Mouse (Mus musculus) ES-Bruce4 (cell line): ENCODE data around the gene Rnf17. TPM values are rescaled to one million over a fixed set of nuclear protein-coding genes. Genes with fewer than 3 reads are reported as not detected.

Experiments used
- H3K27ac ChIP-seq: 2 replicates; pipeline ENCODE4 v1.5.1; 2012; ENCODE audit warnings: low read length, inconsistent platforms; ENCODE audit not compliant: insufficient read depth
- H3K27me3 ChIP-seq: 2 replicates; pipeline ENCODE4 v1.6.1; 2012; ENCODE audit warnings: mild to moderate bottlenecking, low read length, inconsistent platforms; ENCODE audit not compliant: control insufficient read depth, poor library complexity, insufficient read depth, severe bottlenecking
- H3K36me3 ChIP-seq: 2 replicates; pipeline ENCODE4 v1.6.1; 2012; ENCODE audit warnings: inconsistent platforms, mild to moderate bottlenecking, low read length, moderate library complexity; ENCODE audit not compliant: control insufficient read depth, poor library complexity, insufficient read depth, severe bottlenecking
- H3K4me1 ChIP-seq: one replicate; pipeline ENCODE4 v1.8.1; 2011; ENCODE audit warnings: low read length; ENCODE audit not compliant: control insufficient read depth, insufficient read depth
- H3K4me3 ChIP-seq: 2 replicates; pipeline ENCODE4 v1.5.1; 2011; ENCODE audit warnings: low read depth, mild to moderate bottlenecking, low read length
- H3K9ac ChIP-seq: 2 replicates; pipeline ENCODE4 v1.6.1; 2012; ENCODE audit warnings: low read depth, mild to moderate bottlenecking, inconsistent platforms; ENCODE audit not compliant: poor library complexity, severe bottlenecking
- H3K9me3 ChIP-seq: replicated peaks from 2 replicates; pipeline ENCODE4 v1.6.1; 2012; ENCODE audit warnings: mild to moderate bottlenecking, low read length, inconsistent platforms; ENCODE audit not compliant: control insufficient read depth, poor library complexity, insufficient read depth, severe bottlenecking
- CTCF ChIP-seq: IDR thresholded peaks from one replicate; pipeline ENCODE4 v1.8.1; 2011; ENCODE audit warnings: low read depth, low read length
- EP300 ChIP-seq: IDR thresholded peaks from 2 replicates; pipeline ENCODE4 v1.6.1; 2011; ENCODE audit warnings: low read depth, low read length; ENCODE audit not compliant: insufficient read depth
- POLR2A ChIP-seq: IDR thresholded peaks from one replicate; pipeline ENCODE4 v1.8.1; 2011; ENCODE audit warnings: low read length; ENCODE audit not compliant: insufficient read depth
- polyA plus RNA-seq: library from polyadenylated mRNA; stranded (reverse); fragments of >200 nt; gene quantifications from 2 replicates; pipeline ENCODE4 v1.2.4, GENCODE M21; 2011; ENCODE audit warnings: low read depth; ENCODE audit not compliant: missing spikeins, insufficient read depth, insufficient read length

The Rnf17 gene
- polyA plus RNA-seq, 1 experiment, result 70.7 TPM

GRCm38 (mm10) chr14:56571310-56572093, 169.1 kb downstream of the Rnf17 start:
- H3K9me3 ChIP-seq, result no peaks in the 10 kb centered on the region
- peak overlapping the region; percentile 80 for H3K4me3 ChIP-seq

GRCm38 (mm10) chr14:56572546-56572945, 170.2 kb downstream of the Rnf17 start:
- Histone ChIP-seq H3K4me3 (no peak overlapping the region), H3K27me3 (no peaks in the 10 kb centered on the region)

More at GRCm38 (mm10) chr14:56571310-56572093, 169.1 kb downstream of the Rnf17 start:
- TF ChIP-seq CTCF (no peak), POLR2A (peak; percentile 48), EP300 (0 out of 2 replicates have a peak, but pooled peaks have one; percentile 39)
- no peaks in the 10 kb centered on the region for H3K4me1 ChIP-seq
- H3K36me3 ChIP-seq, result no peaks in the 10 kb centered on the region
- H3K27ac ChIP-seq, result no peak overlapping the region
- peak overlapping the region; percentile 75 for H3K9ac ChIP-seq
- no peaks in the 10 kb centered on the region for H3K27me3 ChIP-seq

More at GRCm38 (mm10) chr14:56572546-56572945, 170.2 kb downstream of the Rnf17 start:
- no peaks in the 10 kb centered on the region for H3K36me3 ChIP-seq
- no peaks in the 10 kb centered on the region for H3K4me1 ChIP-seq
- no peak overlapping the region for H3K27ac ChIP-seq
- no peaks in the 10 kb centered on the region for H3K9me3 ChIP-seq
- TF ChIP-seq CTCF (no peak), EP300 (no peak), POLR2A (no peak)
- no peak overlapping the region for H3K9ac ChIP-seq

Other genes starting within 250 kb of the Rnf17 start
- not detected in 2 replicates for gene Gzmg, start 243.0 kb upstream of the Rnf17 start, polyA plus RNA-seq
- not detected in 2 replicates for gene Gzmn, start 228.0 kb upstream of the Rnf17 start, polyA plus RNA-seq
- gene Gzmf, start 191.2 kb upstream of the Rnf17 start, polyA plus RNA-seq, result not detected in 2 replicates
- gene Gzmc, start 167.9 kb upstream of the Rnf17 start, polyA plus RNA-seq, result not detected in 2 replicates
- gene Gzmb, start 140.3 kb upstream of the Rnf17 start, polyA plus RNA-seq, result not detected in 2 replicates
- gene Atp12a, start 37.5 kb upstream of the Rnf17 start, polyA plus RNA-seq, result 1.7 and 1.9 TPM in 2 replicates
- gene Cenpj, start 172.8 kb downstream of the Rnf17 start, polyA plus RNA-seq, result 18.5 and 22.5 TPM in 2 replicates
- 12.7 and 13.7 TPM in 2 replicates for gene Parp4, start 173.0 kb downstream of the Rnf17 start, polyA plus RNA-seq